Mouse (Mus musculus) brain, embryonic 14.5 days (tissue): ENCODE data around the gene Prlhr.

Source experiments
- CTCF ChIP-seq: fragments of 200-500 bp; IDR thresholded peaks from 2 replicates; pipeline ENCODE4 v1.5.1; 2012; ENCODE audit warnings: inconsistent platforms, mild to moderate bottlenecking, moderate library complexity, borderline replicate concordance; ENCODE audit not compliant: insufficient read depth, insufficient read length; ENCODE audit errors: extremely low read depth
- POLR2A ChIP-seq: fragments of 200-500 bp; IDR thresholded peaks from 2 replicates; pipeline ENCODE4 v1.6.1; 2012; ENCODE audit warnings: mild to moderate bottlenecking, inconsistent platforms, borderline replicate concordance; ENCODE audit not compliant: poor library complexity, insufficient read depth, insufficient read length, severe bottlenecking; ENCODE audit errors: extremely low read depth

- TF ChIP-seq CTCF (no peak), POLR2A (no peak)
Measured at GRCm38 (mm10) chr19:60500209-60500608, 32.1 kb upstream of the Prlhr start.
